Mouse (Mus musculus) hindbrain, postnatal 0 days (tissue): ENCODE data around the gene Astn1. TPM values are rescaled to one million over a fixed set of nuclear protein-coding genes. Genes with fewer than 3 reads are reported as not detected.

Experiments used
- ATAC-seq: fragments of 200-750 bp; cut with Nextera tagmentation; 2 replicates; pipeline ENCODE4 v1.8.0; 2017; ENCODE audit warnings: mild to moderate bottlenecking, moderate TSS enrichment, moderate library complexity
- DNase-seq: peaks from one replicate; pipeline ENCODE4 v3.0.0-alpha.2; 2015; ENCODE audit warnings: low spot score
- H3K27ac ChIP-seq: fragments of 300-500 bp; sonication (generic); 2 replicates; pipeline ENCODE4 v1.5.1; 2014; ENCODE audit warnings: mild to moderate bottlenecking
- H3K27me3 ChIP-seq: fragments of 300-500 bp; sonication (generic); 2 replicates; pipeline ENCODE4 v1.6.1; 2014; ENCODE audit warnings: low read length, mixed read lengths; ENCODE audit not compliant: insufficient read depth
- H3K36me3 ChIP-seq: fragments of 300-500 bp; sonication (generic); 2 replicates; pipeline ENCODE4 v1.6.1; 2014; ENCODE audit warnings: low read length, mixed read lengths; ENCODE audit not compliant: insufficient read depth
- H3K4me1 ChIP-seq: fragments of 300-500 bp; sonication (generic); 2 replicates; pipeline ENCODE4 v1.6.1; 2014; ENCODE audit warnings: antibody characterized with exemption, low read length, mixed read lengths; ENCODE audit not compliant: insufficient read depth
- H3K4me2 ChIP-seq: fragments of 300-500 bp; sonication (generic); 2 replicates; pipeline ENCODE4 v1.6.1; 2014; ENCODE audit warnings: low read depth, mild to moderate bottlenecking, low read length, moderate library complexity, mixed read lengths
- H3K4me3 ChIP-seq: fragments of 300-500 bp; sonication (generic); 2 replicates; pipeline ENCODE4 v1.5.1; 2014; ENCODE audit warnings: low read length
- H3K9ac ChIP-seq: fragments of 300-500 bp; sonication (generic); replicated peaks from 2 replicates; pipeline ENCODE4 v1.6.1; 2014; ENCODE audit warnings: mild to moderate bottlenecking, low read length, moderate library complexity, mixed read lengths
- H3K9me3 ChIP-seq: fragments of 300-500 bp; sonication (generic); 2 replicates; pipeline ENCODE4 v1.6.1; 2016; ENCODE audit warnings: low read length, mixed read lengths
- CTCF ChIP-seq: IDR thresholded peaks from 2 replicates; pipeline ENCODE4 v1.5.1; 2016; ENCODE audit warnings: antibody characterized with exemption, control low read depth, low read depth
- WGBS: fragments of 180-500 bp; shearing (Covaris S2); extraction: QIAGEN DNeasy Blood & Tissue Kit; methylation state at CpG from one replicate; pipeline ENCODE4 v1.1.7; 2014; 5-methylcytosine and 5-hydroxymethylcytosine counted together
- polyA plus RNA-seq: library from polyadenylated mRNA; unstranded; fragments of >200 nt; fragmentation: Nextera tagmentation; extraction: Ambion mirVana; gene quantifications from 2 replicates; pipeline ENCODE4 v1.2.1, GENCODE M21; 2015
- total RNA-seq: library from RNA; depleted of rRNA; stranded (reverse); fragments of >200 nt; gene quantifications from 2 replicates; pipeline ENCODE4 v1.2.3, GENCODE M21; 2014

Astn1 gene
- total and polyA plus RNA-seq, 2 experiments from 2014 or later, result 31.0 to 137 TPM

GRCm38 (mm10) chr1:158653808-158654520 is 291.9 kb downstream of the Astn1 start:
- peaks cover 20% of the 10 kb centered on the region; the same call in 1 of the 2 replicates for H3K36me3 ChIP-seq
- no peak overlapping the region for H3K4me3 ChIP-seq
- peak; percentile 90 for DNase-seq
- H3K27me3 ChIP-seq, result no peaks in the 10 kb centered on the region
- 27% methylated on average over 4 of the region's 4 CpGs for WGBS
- ATAC-seq, result peak; percentile 85
- no peak overlapping the region for H3K9ac ChIP-seq
- H3K27ac ChIP-seq, result no peak overlapping the region
- no peaks in the 10 kb centered on the region for H3K4me1 ChIP-seq
- H3K4me2 ChIP-seq, result no peak overlapping the region
- peak; percentile 74 for TF ChIP-seq CTCF
- H3K9me3 ChIP-seq, result no peaks in the 10 kb centered on the region

GRCm38 (mm10) chr1:158654571-158655205 is 292.6 kb downstream of the Astn1 start:
- Histone ChIP-seq H3K36me3 (peaks cover 20% of the 10 kb centered on the region; the same call in 1 of the 2 replicates), H3K9ac (no peak overlapping the region), H3K27me3 (no peaks in the 10 kb centered on the region), H3K4me3 (no peak overlapping the region), H3K27ac (no peak overlapping the region), H3K4me2 (no peak overlapping the region), H3K9me3 (no peaks in the 10 kb centered on the region), H3K4me1 (no peaks in the 10 kb centered on the region)
- TF ChIP-seq CTCF, result peak; percentile 72
- 39% methylated on average over 3 of the region's 3 CpGs for WGBS
- DNase-seq (peak; percentile 77), ATAC-seq (peak; percentile 91)

- H3K27ac ChIP-seq, result no peak overlapping the region
- H3K4me3 ChIP-seq, result no peak overlapping the region
- DNase-seq, result no peak
- ATAC-seq, result no peak
- no peak overlapping the region for H3K9ac ChIP-seq
- 82% methylated on average over 6 of the region's 6 CpGs for WGBS
- H3K4me1 ChIP-seq, result no peaks in the 10 kb centered on the region
- no peak overlapping the region for H3K4me2 ChIP-seq
- peaks cover 20% of the 10 kb centered on the region; the same call in 1 of the 2 replicates for H3K36me3 ChIP-seq
- H3K27me3 ChIP-seq, result no peaks in the 10 kb centered on the region
- TF ChIP-seq CTCF, result no peak
- no peaks in the 10 kb centered on the region for H3K9me3 ChIP-seq
Measured at GRCm38 (mm10) chr1:158656986-158657385, 294.9 kb downstream of the Astn1 start.

GRCm38 (mm10) chr1:158666001-158666400 is 303.9 kb downstream of the Astn1 start:
- Histone ChIP-seq H3K4me2 (no peak overlapping the region), H3K4me1 (no peaks in the 10 kb centered on the region), H3K27me3 (no peaks in the 10 kb centered on the region), H3K9ac (no peak overlapping the region), H3K9me3 (no peaks in the 10 kb centered on the region), H3K36me3 (0 out of 2 replicates have a peak, but pooled peaks cover 9% of the 10 kb centered on the region), H3K4me3 (no peak overlapping the region), H3K27ac (no peak overlapping the region)
- no peak for TF ChIP-seq CTCF
- WGBS, result 83% methylated on average over 3 of the region's 3 CpGs
- no peak for ATAC-seq
- no peak for DNase-seq

- no peak overlapping the region for H3K27ac ChIP-seq
- no peak overlapping the region for H3K9ac ChIP-seq
- 0 out of 2 replicates have a peak, but pooled peaks cover 4% of the 10 kb centered on the region for H3K36me3 ChIP-seq
- H3K9me3 ChIP-seq, result no peaks in the 10 kb centered on the region
- no peaks in the 10 kb centered on the region for H3K4me1 ChIP-seq
- 41% methylated on average over 3 of the region's 3 CpGs for WGBS
- no peaks in the 10 kb centered on the region for H3K27me3 ChIP-seq
- TF ChIP-seq CTCF, result peak; percentile 89
- ATAC-seq, result peak; percentile 88
- peak; percentile 89 for DNase-seq
- no peak overlapping the region for H3K4me2 ChIP-seq
- no peak overlapping the region for H3K4me3 ChIP-seq
Measured at GRCm38 (mm10) chr1:158669971-158670592, 308.0 kb downstream of the Astn1 start.

- Histone ChIP-seq H3K4me3 (no peak overlapping the region), H3K27ac (no peak overlapping the region), H3K9me3 (no peaks in the 10 kb centered on the region), H3K9ac (no peak overlapping the region), H3K27me3 (no peaks in the 10 kb centered on the region), H3K36me3 (peaks cover 20% of the 10 kb centered on the region; the same call in 1 of the 2 replicates), H3K4me2 (no peak overlapping the region), H3K4me1 (no peaks in the 10 kb centered on the region)
- DNase-seq, result no peak
- ATAC-seq, result no peak
- 50% methylated on average over 1 of the region's 1 CpGs for WGBS
- TF ChIP-seq CTCF, result no peak
Measured at GRCm38 (mm10) chr1:158687726-158688125, 325.7 kb downstream of the Astn1 start.

- DNase-seq (no peak), ATAC-seq (no peak)
- 78% methylated on average over 3 of the region's 3 CpGs for WGBS
Measured at GRCm38 (mm10) chr1:158697423-158697822, 335.4 kb downstream of the Astn1 start.

More at GRCm38 (mm10) chr1:158697423-158697822, 335.4 kb downstream of the Astn1 start:
- Histone ChIP-seq H3K4me3 (no peak overlapping the region), H3K4me2 (no peak overlapping the region), H3K4me1 (no peaks in the 10 kb centered on the region), H3K27me3 (no peaks in the 10 kb centered on the region), H3K9me3 (no peaks in the 10 kb centered on the region), H3K9ac (no peak overlapping the region), H3K27ac (no peak overlapping the region), H3K36me3 (no peaks in the 10 kb centered on the region)
- TF ChIP-seq CTCF, result no peak
